Mouse (Mus musculus) liver, adult (tissue): ENCODE measurements around the gene Manbal.

ENCODE experiments used
- GATA4 ChIP-seq: IDR thresholded peaks from 2 replicates; pipeline ENCODE4 v1.6.1; 2014; ENCODE audit warnings: mild to moderate bottlenecking, low read length; ENCODE audit not compliant: insufficient replicate concordance

Manbal gene

GRCm38 (mm10) chr2:157393549-157393948 is 26.2 kb downstream of the Manbal start:
- no peak for TF ChIP-seq GATA4

- no peak for TF ChIP-seq GATA4
Measured at GRCm38 (mm10) chr2:157394868-157395267, 27.5 kb downstream of the Manbal start.

GRCm38 (mm10) chr2:157395371-157395770 is 28.0 kb downstream of the Manbal start:
- TF ChIP-seq GATA4, result no peak

DNA sequence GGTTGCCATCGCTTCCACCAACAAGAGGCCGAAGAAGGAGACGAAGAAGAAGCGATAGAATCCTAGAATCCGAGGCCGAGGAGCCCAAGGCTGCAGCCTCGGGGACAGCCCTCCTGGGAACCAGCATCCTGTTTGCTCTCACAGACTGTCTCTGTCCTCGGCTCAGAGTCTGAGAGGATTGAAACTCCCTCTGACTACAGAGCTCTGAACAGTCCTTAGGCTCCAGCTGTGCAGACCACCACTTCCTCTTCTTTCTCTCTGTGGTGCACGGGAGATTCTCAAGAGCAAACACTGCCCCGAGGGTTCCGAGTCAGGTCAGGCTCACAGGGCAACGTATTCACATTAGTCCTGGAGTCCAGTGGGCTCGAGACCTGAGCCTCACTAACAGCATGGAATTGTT is 28.6 kb downstream of the Manbal start:
- TF ChIP-seq GATA4, result no peak

DNA sequence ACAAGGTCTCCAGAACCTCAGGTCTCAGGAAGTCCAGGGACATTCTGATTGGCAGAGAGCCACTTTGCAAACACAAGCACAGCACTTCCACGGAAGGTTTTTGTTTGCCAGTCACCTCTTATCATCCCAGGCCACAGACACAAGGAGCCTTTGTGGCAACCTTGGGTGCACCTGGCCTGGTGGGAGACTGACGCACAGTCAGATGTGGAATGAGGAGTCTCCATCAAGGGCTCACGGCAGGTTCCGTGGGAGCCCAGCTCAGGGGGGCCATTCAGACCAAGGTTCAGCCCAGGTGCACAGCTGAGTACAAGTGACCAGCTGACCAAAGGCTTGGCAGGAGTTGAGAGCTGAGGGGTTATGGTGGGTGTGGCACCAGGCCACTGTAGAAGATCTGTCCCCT is 30.0 kb downstream of the Manbal start:
- TF ChIP-seq GATA4, result no peak

- TF ChIP-seq GATA4, result no peak
Measured at GRCm38 (mm10) chr2:157398539-157398938, 31.1 kb downstream of the Manbal start.

GRCm38 (mm10) chr2:157399797-157400196 is 32.4 kb downstream of the Manbal start:
- no peak for TF ChIP-seq GATA4

DNA sequence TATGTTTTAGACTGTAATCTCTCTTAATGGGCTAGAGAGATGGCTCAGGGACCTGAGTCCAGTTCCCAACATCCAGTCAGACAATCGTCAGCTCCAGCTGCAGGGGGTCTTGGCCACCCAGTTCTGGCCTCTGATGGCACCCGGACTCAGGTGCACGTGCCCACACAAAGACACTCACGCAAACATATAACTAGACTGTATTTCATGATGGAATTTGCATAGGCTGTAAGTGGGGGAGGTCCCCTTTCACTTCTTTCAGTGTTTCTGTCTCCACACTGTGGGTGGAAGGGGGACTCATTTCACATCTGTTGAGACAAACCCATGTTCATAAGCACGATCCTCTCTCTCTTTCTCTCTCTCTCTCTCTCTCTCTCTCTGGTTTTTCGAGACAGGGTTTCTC is 33.1 kb downstream of the Manbal start:
- no peak for TF ChIP-seq GATA4

GRCm38 (mm10) chr2:157401261-157401660 is 33.9 kb downstream of the Manbal start:
- no peak for TF ChIP-seq GATA4

- no peak for TF ChIP-seq GATA4
Measured at GRCm38 (mm10) chr2:157407596-157407995, 40.2 kb downstream of the Manbal start.

DNA sequence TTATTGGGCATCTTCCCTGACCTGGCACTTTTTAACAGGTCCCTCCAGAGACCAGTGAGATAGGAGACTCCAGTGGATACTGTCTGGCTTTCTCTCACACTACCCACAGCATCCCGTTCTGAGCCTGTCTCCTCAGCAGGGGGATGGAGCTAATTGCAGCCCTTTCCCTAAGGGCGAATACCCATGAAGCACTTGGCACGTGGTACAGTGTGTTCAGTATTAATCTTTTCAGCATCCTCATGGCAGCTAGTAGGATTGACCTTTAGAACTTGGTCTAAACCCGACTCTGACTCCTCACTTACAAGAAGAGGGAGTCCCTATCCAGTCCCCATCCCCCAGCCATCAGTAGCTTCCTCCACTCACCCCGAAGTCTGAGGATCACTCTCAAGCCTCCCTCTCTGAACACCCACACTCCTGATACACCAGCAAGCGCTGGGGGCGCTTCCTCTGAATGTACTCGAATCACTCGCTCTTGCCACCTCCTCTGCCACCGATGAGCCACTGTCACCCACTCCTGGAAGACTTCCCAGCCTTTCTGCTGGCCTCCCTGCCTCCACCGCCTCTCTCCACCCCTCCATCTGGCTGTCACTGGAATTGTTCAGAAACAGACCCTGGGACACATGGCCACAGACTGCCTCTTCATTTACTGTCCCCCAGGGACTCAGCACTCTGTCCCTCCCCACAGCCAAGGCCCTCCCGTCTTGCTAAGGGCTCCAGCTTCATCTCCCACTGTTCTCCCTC is 42.6 kb downstream of the Manbal start:
- TF ChIP-seq GATA4, result no peak

DNA sequence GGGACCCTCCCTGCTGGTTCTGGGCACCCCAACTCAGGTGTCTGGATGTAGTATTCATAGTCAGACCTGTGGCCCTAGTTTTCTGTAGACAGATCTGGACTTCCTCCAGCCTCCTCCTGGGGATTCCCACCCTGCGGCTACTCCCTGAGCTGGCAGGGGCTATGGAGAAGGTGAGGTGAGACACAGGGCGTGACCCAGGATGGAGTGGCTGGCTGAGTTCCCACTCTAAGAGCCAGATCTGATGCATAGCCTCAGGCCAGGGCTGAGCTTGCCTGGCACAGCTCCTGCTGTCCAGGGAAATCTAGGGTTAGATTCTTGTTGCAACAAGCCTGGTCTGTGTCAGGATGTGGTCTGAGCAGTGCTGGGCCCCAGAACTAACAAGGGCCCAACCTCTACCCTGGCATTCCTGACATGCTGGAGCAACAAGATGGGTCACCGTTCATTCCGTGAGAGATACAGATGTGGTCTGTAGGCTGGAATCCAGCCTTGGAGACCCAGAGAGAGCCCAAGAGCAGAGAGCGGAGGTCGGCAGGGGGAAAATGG is 43.8 kb downstream of the Manbal start:
- TF ChIP-seq GATA4, result no peak

DNA sequence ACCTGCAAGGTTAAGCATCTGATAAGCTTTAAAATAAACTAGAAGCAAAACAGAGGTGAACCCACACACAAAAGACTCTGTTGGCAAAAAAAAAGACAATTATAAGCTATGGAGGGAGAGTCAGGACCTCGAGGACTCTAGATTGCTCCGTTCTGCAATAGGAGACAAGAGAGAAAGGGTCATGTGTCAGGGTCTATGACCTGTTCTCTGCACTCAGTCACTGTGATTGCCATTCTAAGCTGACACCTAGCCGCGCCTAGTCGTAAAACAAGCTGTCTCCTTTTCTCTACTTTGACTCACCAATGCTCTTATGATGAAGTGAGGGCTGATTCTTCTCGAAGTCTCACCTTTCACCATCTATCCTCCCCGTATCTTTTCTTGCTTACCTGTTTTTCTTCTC is 45.1 kb downstream of the Manbal start:
- TF ChIP-seq GATA4, result no peak

DNA sequence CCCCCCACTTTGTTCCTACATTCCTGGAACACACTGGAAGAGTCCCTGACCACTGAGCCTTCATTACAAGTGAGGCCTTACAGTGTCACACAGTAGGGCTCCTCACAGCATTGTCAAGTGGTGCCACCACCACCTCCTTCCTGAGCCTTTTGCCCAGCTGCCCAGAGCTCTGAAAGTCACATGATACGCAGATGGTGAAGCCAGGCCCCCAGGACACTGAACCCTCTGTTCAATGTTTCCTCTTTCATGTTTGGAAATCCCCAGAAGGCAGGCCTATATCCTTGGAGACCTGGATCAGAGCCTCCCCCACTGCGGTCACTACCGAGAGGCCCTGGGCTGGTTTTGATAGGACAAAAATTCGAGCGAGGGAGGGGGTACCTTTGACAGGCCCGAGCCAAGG is 49.8 kb downstream of the Manbal start:
- TF ChIP-seq GATA4, result no peak

GRCm38 (mm10) chr2:157418206-157418605 is 50.8 kb downstream of the Manbal start, which contains the start of gene Src:
Gene Src (plus strand): TSS chr2:157418444.
- TF ChIP-seq GATA4, result no peak

GRCm38 (mm10) chr2:157418609-157419071 is 51.2 kb downstream of the Manbal start:
- TF ChIP-seq GATA4, result no peak

GRCm38 (mm10) chr2:157419506-157419905 is 52.1 kb downstream of the Manbal start:
- TF ChIP-seq GATA4, result no peak
